Mouse (Mus musculus) forebrain, embryonic 12.5 days (tissue): ENCODE measurements at regions not wholly inside any gene's neighbourhood (a gene's known extent, or its start where the extent isn't known, plus 50 kb on each side); places are given as distances from the start of the nearest gene placed in this dataset.

ENCODE experiments used
- ATAC-seq: fragments of 200-750 bp; cut with Nextera tagmentation; 2 replicates; pipeline ENCODE4 v1.8.0; 2017; ENCODE audit warnings: moderate TSS enrichment; ENCODE audit not compliant: low FRiP score
- H3K27ac ChIP-seq: fragments of 300-500 bp; sonication (generic); 2 replicates; pipeline ENCODE4 v1.5.1; 2016; ENCODE audit warnings: mild to moderate bottlenecking
- H3K27me3 ChIP-seq: fragments of 300-500 bp; sonication (generic); 2 replicates; pipeline ENCODE4 v1.6.1; 2016; ENCODE audit warnings: mild to moderate bottlenecking
- H3K36me3 ChIP-seq: fragments of 300-500 bp; sonication (generic); replicated peaks from 2 replicates; pipeline ENCODE4 v1.6.1; 2016; ENCODE audit warnings: mild to moderate bottlenecking
- H3K4me1 ChIP-seq: fragments of 300-500 bp; sonication (generic); 2 replicates; pipeline ENCODE4 v1.6.1; 2016
- H3K4me2 ChIP-seq: fragments of 300-500 bp; sonication (generic); 2 replicates; pipeline ENCODE4 v1.6.1; 2016; ENCODE audit warnings: mild to moderate bottlenecking, moderate library complexity
- H3K4me3 ChIP-seq: fragments of 300-500 bp; sonication (generic); replicated peaks from 2 replicates; pipeline ENCODE4 v1.5.1; 2016; ENCODE audit warnings: mild to moderate bottlenecking
- H3K9ac ChIP-seq: fragments of 300-500 bp; sonication (generic); 2 replicates; pipeline ENCODE4 v1.6.1; 2016; ENCODE audit warnings: mild to moderate bottlenecking
- H3K9me3 ChIP-seq: fragments of 300-500 bp; sonication (generic); 2 replicates; pipeline ENCODE4 v1.6.1; 2016
- WGBS: fragments of 180-500 bp; shearing (Covaris S2); methylation state at CpG from one replicate; pipeline ENCODE4 v1.1.7; 2016; 5-methylcytosine and 5-hydroxymethylcytosine counted together

DNA sequence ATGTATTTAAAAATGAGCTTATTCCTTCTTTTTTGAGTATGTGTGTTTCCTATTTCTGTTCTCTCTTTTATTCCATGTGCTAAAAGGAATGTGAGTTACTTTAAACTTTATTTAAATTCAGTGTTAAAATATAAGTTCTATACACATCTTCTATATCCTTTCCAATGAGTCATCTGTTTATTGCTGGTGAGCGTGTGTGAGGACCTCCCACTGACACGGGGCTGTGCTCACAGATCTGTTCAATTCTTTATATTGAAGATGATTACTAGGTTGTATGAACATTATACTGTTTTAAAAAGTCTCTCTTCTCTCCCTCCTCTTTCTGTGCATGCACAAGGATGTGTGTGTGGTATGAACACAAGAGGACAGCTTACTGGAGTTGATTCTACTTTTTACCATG lies 55.3 kb upstream of the Dnajc19 start:
- Histone ChIP-seq H3K4me3 (no peak overlapping the region), H3K9me3 (no peaks in the 10 kb centered on the region), H3K4me2 (no peak overlapping the region), H3K9ac (no peak overlapping the region), H3K4me1 (no peaks in the 10 kb centered on the region), H3K36me3 (no peaks in the 10 kb centered on the region), H3K27ac (no peak overlapping the region), H3K27me3 (no peaks in the 10 kb centered on the region)
- no peak for ATAC-seq
- 95% methylated on average over 2 of the region's 2 CpGs for WGBS
